Mouse (Mus musculus): Measurements from ENCODE around the gene 1700001C02Rik. TPM values are rescaled to one million over a fixed set of nuclear protein-coding genes. Genes with fewer than 3 reads are reported as not detected.

Gene 1700001C02Rik
- polyA plus RNA-seq, 1 experiment from 2014 or later: not detected

- WGBS: 73% methylated on average over 5 of the region's 5 CpGs
- H3K9me3 ChIP-seq: no peaks in the 10 kb centered on the region
- no peaks in the 10 kb centered on the region for H3K36me3 ChIP-seq
- ATAC-seq (ENCODE audit: insufficient number of reproducible peaks, insufficient read depth, low FRiP score, low TSS enrichment): no peak
- H3K27me3 ChIP-seq: peaks cover 3% of the 10 kb centered on the region; the same call in 1 of the 2 replicates
- H3K9ac ChIP-seq: no peak overlapping the region
- H3K4me2 ChIP-seq (replicated peaks): no peak overlapping the region
- H3K4me1 ChIP-seq: peaks cover 11% of the 10 kb centered on the region; the same call in 1 of the 2 replicates
- no peak overlapping the region for H3K27ac ChIP-seq
- no peak overlapping the region for H3K4me3 ChIP-seq
Measured at GRCm38 (mm10) chr5:30527129-30527528, 61.3 kb downstream of the 1700001C02Rik start.

- Histone ChIP-seq H3K36me3 (no peaks in the 10 kb centered on the region), H3K9me3 (no peaks in the 10 kb centered on the region), H3K4me1 (peaks cover 11% of the 10 kb centered on the region; the same call in 1 of the 2 replicates), H3K4me2 (replicated peaks) (no peak overlapping the region), H3K27me3 (peaks cover 3% of the 10 kb centered on the region; the same call in 1 of the 2 replicates), H3K27ac (no peak overlapping the region), H3K4me3 (no peak overlapping the region), H3K9ac (no peak overlapping the region)
- ATAC-seq (ENCODE audit: insufficient number of reproducible peaks, insufficient read depth, low FRiP score, low TSS enrichment): no peak
- 51% methylated on average over 4 of the region's 4 CpGs for whole genome bisulfite sequencing
Measured at GRCm38 (mm10) chr5:30528906-30529305, 63.1 kb downstream of the 1700001C02Rik start.

Other genes starting within 250 kb of the 1700001C02Rik start
- 19.1 and 19.6 TPM in 2 replicates for gene Selenoi, start 233.5 kb upstream of the 1700001C02Rik start, polyA plus RNA-seq (2016; fragmentation: Nextera tagmentation; extraction: Ambion mirVana)
- gene Drc1, start 184.7 kb upstream of the 1700001C02Rik start, polyA plus RNA-seq (2016; fragmentation: Nextera tagmentation; extraction: Ambion mirVana): 0.58 TPM in 1 of 2 replicates, not detected in the other
- gene Otof, start 4.1 kb upstream of the 1700001C02Rik start, polyA plus RNA-seq (2016; fragmentation: Nextera tagmentation; extraction: Ambion mirVana): 0.24 and 0.56 TPM in 2 replicates
- gene Cib4, start 79.8 kb downstream of the 1700001C02Rik start, polyA plus RNA-seq (2016; fragmentation: Nextera tagmentation; extraction: Ambion mirVana): not detected in 2 replicates
- gene Kcnk3, start 122.1 kb downstream of the 1700001C02Rik start, polyA plus RNA-seq (2016; fragmentation: Nextera tagmentation; extraction: Ambion mirVana): 0.87 and 1.1 TPM in 2 replicates
- 24.4 and 24.7 TPM in 2 replicates for gene Slc35f6, start 181.9 kb downstream of the 1700001C02Rik start, polyA plus RNA-seq (2016; fragmentation: Nextera tagmentation; extraction: Ambion mirVana)
- 349 and 350 TPM in 2 replicates for gene Cenpa, start 200.7 kb downstream of the 1700001C02Rik start, polyA plus RNA-seq (2016; fragmentation: Nextera tagmentation; extraction: Ambion mirVana)
- 16.3 and 18.2 TPM in 2 replicates for gene Dpysl5, start 245.5 kb downstream of the 1700001C02Rik start, polyA plus RNA-seq (2016; fragmentation: Nextera tagmentation; extraction: Ambion mirVana)

All from embryonic facial prominence, embryonic 12.5 days (tissue).